Mouse (Mus musculus) lung, adult 2 months (tissue): ENCODE measurements around the gene Rexo2.

Experiments
- CTCF ChIP-seq: fragments of 200-500 bp; IDR thresholded peaks from 2 replicates; pipeline ENCODE4 v1.5.1; 2011; ENCODE audit warnings: mild to moderate bottlenecking, low read length, control low read depth; ENCODE audit not compliant: insufficient read depth
- POLR2A ChIP-seq: fragments of 200-500 bp; IDR thresholded peaks from 2 replicates; pipeline ENCODE4 v1.6.1; 2011; ENCODE audit warnings: low read depth, mild to moderate bottlenecking, control low read depth, low read length, borderline replicate concordance; ENCODE audit errors: extremely low read depth

- no peak for TF ChIP-seq POLR2A
- no peak for TF ChIP-seq CTCF
Measured at GRCm38 (mm10) chr9:48516615-48517371, 36.4 kb upstream of the Rexo2 start.
